Comparison of ENCODE assay signal across 9 mouse cellular contexts in genomic region chr2:146731081-146731480, GRCm38 (mm10).
"Had no signal": no experiment of that assay in that cellular context is flagged by ENCODE, and none has a peak within 500 bp of the region (broad histone marks: within the 10 kb centered on the region; RNA-seq: fewer than 3 reads in every experiment).

No protein-coding gene starts in this region.

- DNase-seq: kidney, adult 18-20 months; kidney, postnatal 10 days; kidney, postnatal 4 days; lung, embryonic 14.5 days; lung, postnatal 10 days; lung, postnatal 4 days; right cerebral cortex, adult 18-20 months; right cerebral cortex, postnatal 25 days; thymus, postnatal 36 days had no signal
